Mouse (Mus musculus): ENCODE results near the gene Klk1b1.
"Not testable (repeated sequence)": the region's sequence is repeated elsewhere in the genome, so short reads cannot be mapped to it uniquely, and the experiment has no call there.

DNA sequence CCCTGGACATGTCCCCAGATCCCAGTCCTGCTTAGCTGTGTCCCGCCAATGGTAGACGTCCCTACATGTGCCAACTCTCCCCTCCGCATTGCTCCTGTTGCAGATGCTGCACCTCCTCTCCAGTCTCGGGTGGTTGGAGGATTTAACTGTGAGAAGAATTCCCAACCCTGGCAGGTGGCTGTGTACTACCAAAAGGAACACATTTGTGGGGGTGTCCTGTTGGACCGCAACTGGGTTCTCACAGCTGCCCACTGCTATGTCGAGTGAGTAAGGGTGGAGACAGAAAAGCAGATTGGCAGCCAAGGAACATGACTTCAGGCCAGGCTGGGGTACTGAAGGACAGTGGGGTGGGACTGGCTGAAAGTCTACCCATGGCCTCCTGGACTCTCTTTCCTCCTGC is 48.1 kb downstream of the Klk1b1 start:
- not testable (repeated sequence) for TF ChIP-seq CTCF (conservative IDR thresholded peaks at IDR 0.05; ENCODE audit: low read length); POU5F1 (IDR thresholded peaks at IDR 0.05; ENCODE audit: borderline replicate concordance, low read length)
